Mouse (Mus musculus) heart, embryonic 13.5 days (tissue): ENCODE measurements at regions not wholly inside any gene's neighbourhood (a gene's known extent, or its start where the extent isn't known, plus 50 kb on each side); places are given as distances from the start of the nearest gene placed in this dataset.

Experiments used
- ATAC-seq: fragments of 200-750 bp; cut with Nextera tagmentation; 2 replicates; pipeline ENCODE4 v1.8.0; 2017; ENCODE audit warnings: moderate TSS enrichment; ENCODE audit not compliant: insufficient number of reproducible peaks, low FRiP score, low TSS enrichment; ENCODE audit errors: extremely low read depth
- H3K27ac ChIP-seq: fragments of 300-500 bp; sonication (generic); replicated peaks from 2 replicates; pipeline ENCODE4 v1.5.1; 2015; ENCODE audit warnings: moderate library complexity, mild to moderate bottlenecking, inconsistent platforms
- H3K27me3 ChIP-seq: fragments of 300-500 bp; sonication (generic); replicated peaks from 2 replicates; pipeline ENCODE4 v1.6.1; 2015; ENCODE audit warnings: mild to moderate bottlenecking, inconsistent platforms
- H3K36me3 ChIP-seq: fragments of 300-500 bp; sonication (generic); 2 replicates; pipeline ENCODE4 v1.6.1; 2015; ENCODE audit warnings: mild to moderate bottlenecking, inconsistent platforms
- H3K4me1 ChIP-seq: fragments of 300-500 bp; sonication (generic); 2 replicates; pipeline ENCODE4 v1.6.1; 2015; ENCODE audit warnings: inconsistent platforms
- H3K4me2 ChIP-seq: fragments of 300-500 bp; sonication (generic); 2 replicates; pipeline ENCODE4 v1.6.1; 2015; ENCODE audit warnings: inconsistent platforms, mild to moderate bottlenecking, moderate library complexity
- H3K4me3 ChIP-seq: fragments of 300-500 bp; sonication (generic); 2 replicates; pipeline ENCODE4 v1.5.1; 2015; ENCODE audit warnings: moderate library complexity, mild to moderate bottlenecking, inconsistent platforms
- H3K9ac ChIP-seq: fragments of 300-500 bp; sonication (generic); 2 replicates; pipeline ENCODE4 v1.6.1; 2015; ENCODE audit warnings: inconsistent platforms, mild to moderate bottlenecking, moderate library complexity
- H3K9me3 ChIP-seq: fragments of 300-500 bp; sonication (generic); 2 replicates; pipeline ENCODE4 v1.6.1; 2016; ENCODE audit warnings: inconsistent platforms
- WGBS: fragments of 180-500 bp; shearing (Covaris S2); methylation state at CpG from one replicate; pipeline ENCODE4 v1.1.7; 2015; ENCODE audit warnings: mixed read lengths; 5-methylcytosine and 5-hydroxymethylcytosine counted together

DNA sequence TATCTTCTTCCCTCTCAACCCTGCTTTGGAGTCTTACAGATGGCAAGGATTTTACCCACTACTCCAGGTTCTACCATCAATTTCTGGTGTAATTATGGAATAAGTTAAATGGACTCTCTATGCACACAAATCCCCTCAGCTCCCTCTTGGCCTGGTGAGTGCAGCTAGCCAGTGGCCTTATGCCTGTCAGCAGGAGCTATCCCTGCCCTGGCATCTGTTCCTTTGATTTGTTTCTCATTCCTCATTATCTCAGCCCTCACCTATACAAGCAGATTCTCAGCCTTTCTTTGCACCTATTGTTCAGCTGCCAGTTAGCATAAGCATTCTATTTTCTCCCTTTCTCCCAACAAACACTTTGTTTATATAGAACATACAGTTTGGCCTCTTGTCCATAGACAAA is 150.3 kb downstream of the Rnf152 start:
- Histone ChIP-seq H3K36me3 (no peaks in the 10 kb centered on the region), H3K27me3 (no peaks in the 10 kb centered on the region), H3K9me3 (no peaks in the 10 kb centered on the region), H3K4me1 (no peaks in the 10 kb centered on the region), H3K4me2 (no peak overlapping the region), H3K4me3 (no peak overlapping the region), H3K9ac (no peak overlapping the region), H3K27ac (no peak overlapping the region)
- ATAC-seq, result no peak

DNA sequence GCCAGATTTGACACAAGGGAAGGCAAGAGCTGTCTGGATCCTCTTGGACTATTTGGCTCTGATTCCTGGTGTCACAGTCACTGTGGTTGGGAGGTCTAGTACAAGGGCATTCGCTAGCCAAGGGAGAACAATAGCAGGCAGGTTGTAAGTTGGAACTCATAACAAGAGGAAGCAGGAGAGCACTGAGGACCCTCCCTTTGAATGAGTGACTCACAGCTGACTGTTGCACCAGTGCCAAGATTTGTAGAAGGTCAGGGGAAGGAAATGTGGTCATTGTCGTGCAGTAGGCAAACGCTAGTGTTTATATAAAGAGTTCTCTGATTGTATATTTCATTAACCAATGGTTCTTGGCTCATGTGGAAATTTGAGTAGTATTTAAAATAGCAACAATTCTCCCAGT is 157.2 kb downstream of the Rnf152 start:
- Histone ChIP-seq H3K9me3 (peaks cover 11% of the 10 kb centered on the region), H3K9ac (no peak overlapping the region), H3K4me1 (peaks cover 2% of the 10 kb centered on the region; the same call in 1 of the 2 replicates), H3K27ac (peak overlapping the region; percentile 54; the same call in 1 of the 2 replicates), H3K4me2 (no peak overlapping the region), H3K27me3 (no peaks in the 10 kb centered on the region), H3K36me3 (no peaks in the 10 kb centered on the region), H3K4me3 (no peak overlapping the region)
- 51% methylated on average over 3 of the region's 3 CpGs for WGBS
- no peak for ATAC-seq

DNA sequence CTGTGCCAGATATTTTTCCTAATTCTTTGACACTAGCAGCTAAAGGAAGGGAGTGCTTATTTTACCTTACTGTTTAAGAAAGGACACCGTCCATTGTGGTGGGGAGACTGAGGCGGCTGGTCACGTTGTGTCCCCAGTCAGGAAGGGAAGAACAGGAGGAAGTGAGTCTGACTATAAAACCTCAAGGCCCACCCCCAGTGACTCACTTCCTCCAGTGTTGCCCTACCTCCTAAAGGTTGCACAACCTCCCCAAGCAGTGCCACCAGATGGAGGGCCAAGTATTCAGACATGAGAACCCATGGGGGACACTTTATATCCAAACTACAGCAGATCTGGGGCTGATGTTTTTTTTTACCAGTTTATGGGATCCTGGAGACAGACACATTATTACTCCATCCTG is 165.4 kb downstream of the Rnf152 start:
- 69% methylated on average over 3 of the region's 3 CpGs for WGBS
- Histone ChIP-seq H3K4me1 (no peaks in the 10 kb centered on the region; the same call in 1 of the 2 replicates), H3K36me3 (no peaks in the 10 kb centered on the region), H3K27me3 (no peaks in the 10 kb centered on the region), H3K4me2 (no peak overlapping the region), H3K9me3 (peaks cover 1% of the 10 kb centered on the region; the same call in 1 of the 2 replicates), H3K27ac (no peak overlapping the region), H3K4me3 (no peak overlapping the region), H3K9ac (no peak overlapping the region)
- no peak for ATAC-seq

DNA sequence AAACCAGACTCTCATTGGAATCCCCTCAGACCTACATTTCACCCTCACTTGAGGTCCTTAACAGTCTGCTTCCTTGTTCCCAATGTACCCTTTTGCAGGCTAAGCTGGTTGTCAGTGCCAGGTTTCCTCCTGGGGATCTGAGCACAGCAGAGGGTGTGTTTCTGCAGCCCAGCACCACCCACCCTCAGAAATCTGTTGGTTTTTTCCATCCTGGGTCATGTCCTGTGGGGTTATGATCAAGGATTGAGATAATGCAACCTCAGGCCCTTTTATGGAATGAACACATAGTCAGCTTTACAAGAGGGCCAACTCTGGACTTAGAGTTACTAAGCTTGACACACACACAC is 167.6 kb downstream of the Rnf152 start:
- Histone ChIP-seq H3K27ac (no peak overlapping the region), H3K4me1 (no peaks in the 10 kb centered on the region; the same call in 1 of the 2 replicates), H3K4me3 (no peak overlapping the region), H3K9ac (no peak overlapping the region), H3K27me3 (no peaks in the 10 kb centered on the region), H3K4me2 (no peak overlapping the region), H3K36me3 (no peaks in the 10 kb centered on the region), H3K9me3 (no peaks in the 10 kb centered on the region)
- no peak for ATAC-seq

DNA sequence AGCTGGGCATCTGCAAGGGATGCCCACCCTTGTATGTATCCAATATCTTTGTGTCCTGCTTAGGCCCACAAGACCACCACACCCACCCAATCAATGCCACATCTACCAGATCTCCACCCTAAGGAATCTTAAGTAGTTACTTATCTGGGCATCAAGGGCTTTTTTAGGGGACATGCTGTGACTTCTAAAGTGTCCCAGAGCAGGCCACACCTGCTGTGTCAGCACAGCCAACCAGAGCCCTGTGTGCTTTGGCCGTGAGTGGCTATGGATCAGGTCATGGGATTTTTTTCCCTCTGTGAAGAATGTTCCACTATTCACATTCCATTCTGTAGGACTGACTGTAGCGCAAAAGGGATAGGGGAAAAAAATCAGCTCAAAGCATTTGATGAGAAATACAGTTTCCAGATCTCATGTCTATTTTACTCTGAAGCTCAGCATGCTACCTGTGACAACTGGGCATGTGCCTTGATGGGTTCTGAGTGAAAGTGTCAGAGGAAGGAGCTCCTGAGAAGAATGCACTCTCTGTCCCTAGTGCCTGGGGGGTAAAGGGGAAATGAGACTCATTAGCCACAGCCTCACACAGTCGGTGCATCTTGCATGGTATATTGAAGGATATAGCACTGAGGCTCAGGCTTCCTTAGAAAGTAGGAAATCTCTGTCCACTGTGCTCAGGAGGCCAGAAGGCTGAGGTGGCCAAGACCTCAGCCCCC is 168.1 kb downstream of the Rnf152 start:
- no peaks in the 10 kb centered on the region for H3K27me3 ChIP-seq
- H3K36me3 ChIP-seq, result no peaks in the 10 kb centered on the region
- H3K9me3 ChIP-seq, result no peaks in the 10 kb centered on the region
- WGBS, result 46% methylated on average over 3 of the region's 3 CpGs
- H3K4me2 ChIP-seq, result no peak overlapping the region
- no peak overlapping the region for H3K9ac ChIP-seq
- H3K4me3 ChIP-seq, result no peak overlapping the region
- H3K4me1 ChIP-seq, result no peaks in the 10 kb centered on the region; the same call in 1 of the 2 replicates
- ATAC-seq, result no peak
- no peak overlapping the region for H3K27ac ChIP-seq

DNA sequence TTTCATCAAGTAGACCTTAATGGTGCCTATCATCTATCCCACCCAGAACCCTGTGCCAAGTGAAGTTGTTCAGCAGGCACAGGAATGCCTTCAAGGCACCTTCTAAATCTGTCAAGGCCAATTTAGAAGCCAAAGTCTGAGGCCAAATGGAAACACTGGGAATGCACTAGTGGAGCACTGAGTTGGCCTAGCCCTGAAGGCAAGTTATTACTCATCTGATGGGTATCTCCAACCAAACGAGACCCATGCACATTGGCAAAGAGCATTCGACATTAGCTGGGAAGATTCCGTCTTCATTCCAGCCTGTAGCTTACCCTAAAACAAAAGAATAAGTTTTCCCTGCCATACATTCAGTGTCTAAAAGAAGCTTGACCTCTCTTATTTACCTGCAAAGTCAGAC is 172.0 kb downstream of the Rnf152 start:
- H3K27ac ChIP-seq, result no peak overlapping the region
- no peaks in the 10 kb centered on the region for H3K36me3 ChIP-seq
- ATAC-seq, result no peak
- no peak overlapping the region for H3K4me2 ChIP-seq
- no peak overlapping the region for H3K9ac ChIP-seq
- peaks cover 7% of the 10 kb centered on the region for H3K4me1 ChIP-seq
- no peaks in the 10 kb centered on the region for H3K27me3 ChIP-seq
- no peak overlapping the region for H3K4me3 ChIP-seq
- no peaks in the 10 kb centered on the region for H3K9me3 ChIP-seq
- 72% methylated on average over 3 of the region's 3 CpGs for WGBS

DNA sequence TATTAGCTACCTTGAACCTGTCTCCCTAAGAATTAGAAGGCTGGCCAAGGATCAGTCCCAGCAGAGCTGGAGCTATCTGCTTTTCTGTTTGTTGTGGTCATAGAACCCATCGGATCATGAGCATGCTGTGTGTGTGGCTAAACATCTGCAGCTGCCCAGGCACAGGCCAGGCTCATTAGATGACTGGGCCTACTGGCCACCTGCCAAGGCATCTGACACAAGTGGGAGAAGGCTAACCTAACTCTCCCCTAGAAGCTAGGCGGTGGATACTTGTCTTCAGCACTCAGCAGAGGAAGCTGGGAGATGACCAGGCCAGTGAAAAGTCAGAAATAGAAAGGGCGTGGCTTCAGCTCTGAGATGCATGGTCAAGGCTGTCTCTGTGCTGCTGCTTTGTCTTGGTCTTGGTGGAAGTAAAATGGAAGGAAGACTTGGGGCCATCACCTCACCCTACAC is 177.1 kb downstream of the Rnf152 start:
- H3K4me3 ChIP-seq, result no peak overlapping the region
- WGBS, result 20% methylated on average over 3 of the region's 3 CpGs
- H3K27ac ChIP-seq, result peak overlapping the region; percentile 54
- H3K36me3 ChIP-seq, result no peaks in the 10 kb centered on the region
- no peak overlapping the region for H3K4me2 ChIP-seq
- no peaks in the 10 kb centered on the region for H3K9me3 ChIP-seq
- H3K27me3 ChIP-seq, result no peaks in the 10 kb centered on the region
- H3K9ac ChIP-seq, result no peak overlapping the region
- H3K4me1 ChIP-seq, result peaks cover 36% of the 10 kb centered on the region
- ATAC-seq, result peak; percentile 51

DNA sequence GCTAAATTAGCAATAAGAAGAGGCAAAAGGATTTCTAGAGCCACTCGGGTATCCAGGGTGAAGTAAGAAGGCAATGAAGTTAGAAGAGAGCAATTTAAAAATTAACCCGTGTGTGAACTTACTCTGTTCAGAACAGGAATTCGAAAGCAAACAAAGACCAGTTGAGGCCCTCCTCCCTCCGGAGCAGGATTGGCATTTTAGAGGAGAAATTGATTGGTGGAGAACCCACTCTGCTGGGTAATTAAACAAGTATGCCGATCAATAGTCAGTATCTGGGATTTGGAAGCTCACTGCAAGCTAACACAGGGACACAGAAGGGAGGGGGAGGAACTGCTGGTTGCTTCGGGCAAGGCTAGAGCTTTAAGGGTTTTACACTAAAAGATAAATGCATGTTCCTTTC is 177.7 kb downstream of the Rnf152 start:
- Histone ChIP-seq H3K9me3 (no peaks in the 10 kb centered on the region), H3K4me2 (no peak overlapping the region), H3K27me3 (no peaks in the 10 kb centered on the region), H3K9ac (0 out of 2 replicates have a peak overlapping the region, but pooled peaks have one; percentile 19), H3K4me3 (no peak overlapping the region), H3K4me1 (peaks cover 36% of the 10 kb centered on the region), H3K27ac (peak overlapping the region; percentile 54), H3K36me3 (no peaks in the 10 kb centered on the region)
- WGBS, result 55% methylated on average over 6 of the region's 6 CpGs
- no peak for ATAC-seq

DNA sequence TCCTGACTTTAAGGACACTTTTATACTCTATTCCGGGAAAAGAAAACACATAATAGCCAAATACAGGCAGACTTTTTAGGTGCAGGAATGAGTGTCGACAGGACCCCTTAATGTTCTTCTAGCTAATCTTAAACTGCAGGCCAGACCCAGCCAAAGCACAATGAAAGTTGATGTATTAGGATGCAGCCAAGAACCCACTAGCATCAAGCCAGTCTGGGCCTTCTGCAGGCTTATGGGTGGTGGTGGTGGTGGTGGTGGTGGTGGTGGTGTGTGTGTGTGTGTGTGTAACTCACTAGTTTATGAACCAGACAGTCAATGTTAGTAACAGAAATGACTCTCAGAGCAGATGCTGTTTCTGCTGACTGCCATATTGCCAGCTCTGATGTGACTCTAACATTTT is 178.6 kb downstream of the Rnf152 start:
- H3K27ac ChIP-seq, result no peak overlapping the region
- H3K4me3 ChIP-seq, result no peak overlapping the region
- ATAC-seq, result no peak
- H3K9me3 ChIP-seq, result no peaks in the 10 kb centered on the region
- no peak overlapping the region for H3K9ac ChIP-seq
- H3K27me3 ChIP-seq, result no peaks in the 10 kb centered on the region
- no peak overlapping the region for H3K4me2 ChIP-seq
- H3K36me3 ChIP-seq, result no peaks in the 10 kb centered on the region
- WGBS, result 56% methylated on average over 2 of the region's 2 CpGs
- peaks cover 36% of the 10 kb centered on the region for H3K4me1 ChIP-seq

DNA sequence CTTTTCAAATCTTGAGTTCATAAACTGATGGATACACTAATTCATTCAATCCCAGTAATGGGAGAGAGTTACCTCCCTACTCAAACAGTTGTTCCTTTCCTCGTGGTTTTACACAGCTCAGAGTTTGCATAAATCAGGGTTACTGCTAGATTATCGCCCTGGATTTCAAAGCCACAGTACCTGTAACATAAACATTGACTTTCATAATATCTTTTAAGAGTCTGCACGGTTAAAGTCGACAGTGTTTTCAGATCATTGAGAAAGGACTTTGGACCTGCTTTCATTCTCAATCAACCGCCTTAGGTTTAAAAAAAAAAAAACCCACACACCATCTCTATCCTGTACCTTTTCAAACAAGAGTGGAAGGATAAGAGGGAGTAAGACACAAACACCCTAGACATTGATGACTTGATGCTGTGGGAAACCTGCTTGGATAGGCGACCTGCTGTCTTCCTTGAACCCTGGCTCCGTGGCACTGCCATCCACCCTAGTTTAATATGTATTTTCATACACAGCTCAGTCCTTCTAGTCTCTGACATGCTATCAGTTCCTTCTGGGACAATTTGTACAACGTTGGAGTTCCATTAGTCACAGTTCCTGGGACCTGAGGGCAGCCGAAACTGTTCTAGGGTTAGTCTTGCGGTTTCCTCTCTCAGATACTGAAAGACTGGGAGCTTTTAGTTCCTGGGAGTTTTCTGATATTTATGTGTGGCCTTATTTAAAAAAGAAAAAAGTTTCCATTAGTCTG is 179.3 kb downstream of the Rnf152 start:
- Histone ChIP-seq H3K36me3 (no peaks in the 10 kb centered on the region), H3K27me3 (no peaks in the 10 kb centered on the region), H3K27ac (no peak overlapping the region), H3K9me3 (no peaks in the 10 kb centered on the region), H3K4me3 (no peak overlapping the region), H3K4me2 (no peak overlapping the region), H3K9ac (no peak overlapping the region), H3K4me1 (peaks cover 36% of the 10 kb centered on the region)
- WGBS, result 74% methylated on average over 10 of the region's 10 CpGs
- ATAC-seq, result no peak

DNA sequence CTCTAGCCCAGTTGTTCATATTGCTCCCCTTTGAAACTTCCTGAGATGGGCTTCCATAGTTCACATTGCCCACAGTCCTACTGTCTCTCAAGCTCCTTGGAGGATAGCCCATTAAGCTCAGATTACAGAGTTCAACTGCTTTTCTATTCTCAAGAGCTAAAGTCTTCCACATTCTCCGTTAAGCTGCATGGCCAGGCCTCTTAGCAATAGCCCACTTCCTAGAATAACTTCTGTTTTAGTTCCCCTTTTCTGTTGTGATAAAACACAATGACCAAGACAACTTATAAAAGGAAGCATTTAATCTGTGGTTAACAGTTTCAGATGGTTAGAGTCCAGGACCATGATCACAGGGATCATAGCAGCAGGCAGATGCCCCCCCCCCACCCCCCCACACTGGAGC is 185.5 kb downstream of the Rnf152 start:
- Histone ChIP-seq H3K27ac (no peak overlapping the region), H3K4me1 (peaks cover 9% of the 10 kb centered on the region), H3K4me3 (no peak overlapping the region), H3K4me2 (no peak overlapping the region), H3K9me3 (no peaks in the 10 kb centered on the region), H3K27me3 (no peaks in the 10 kb centered on the region), H3K36me3 (no peaks in the 10 kb centered on the region), H3K9ac (no peak overlapping the region)
- no peak for ATAC-seq
- WGBS, result 76% methylated on average over 1 of the region's 1 CpGs

DNA sequence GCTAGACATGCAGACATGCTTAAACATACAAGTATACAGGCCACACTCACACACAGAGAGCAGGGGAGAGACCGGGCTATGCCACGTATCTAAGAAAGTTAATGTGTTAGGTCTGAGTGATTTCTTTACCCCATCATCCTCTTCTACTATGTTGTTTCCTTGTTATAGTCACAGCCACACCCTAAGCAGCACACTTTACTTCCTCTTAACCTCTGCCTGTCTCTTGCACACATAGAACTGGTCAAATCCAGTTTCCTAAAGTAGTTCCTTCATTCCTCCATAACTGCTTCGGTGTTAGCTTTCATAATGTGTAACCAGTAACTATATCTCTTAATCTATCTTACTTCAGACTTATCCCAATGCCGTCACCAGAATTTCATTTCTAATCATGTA is 186.4 kb downstream of the Rnf152 start:
- Histone ChIP-seq H3K36me3 (no peaks in the 10 kb centered on the region), H3K4me3 (no peak overlapping the region), H3K27ac (no peak overlapping the region), H3K4me1 (peaks cover 5% of the 10 kb centered on the region; the same call in 1 of the 2 replicates), H3K27me3 (no peaks in the 10 kb centered on the region), H3K4me2 (no peak overlapping the region), H3K9me3 (no peaks in the 10 kb centered on the region), H3K9ac (no peak overlapping the region)
- 85% methylated on average over 4 of the region's 4 CpGs for WGBS
- ATAC-seq, result no peak
